Mouse (Mus musculus) limb, embryonic 15.5 days (tissue): ENCODE measurements around the gene Olfr1382. TPM values are rescaled to one million over a fixed set of nuclear protein-coding genes. Genes with fewer than 3 reads are reported as not detected.
"Not testable (repeated sequence)": the region's sequence is repeated elsewhere in the genome, so short reads cannot be mapped to it uniquely, and the experiment has no call there.

Experiments used
- ATAC-seq: fragments of 200-750 bp; cut with Nextera tagmentation; 2 replicates; pipeline ENCODE4 v1.8.0; 2017; ENCODE audit warnings: low read depth, moderate TSS enrichment; ENCODE audit not compliant: insufficient number of reproducible peaks, low FRiP score, low TSS enrichment
- H3K27ac ChIP-seq: fragments of 300-500 bp; sonication (generic); 2 replicates; pipeline ENCODE4 v1.5.1; 2015; ENCODE audit warnings: moderate library complexity, mild to moderate bottlenecking, inconsistent platforms
- H3K27me3 ChIP-seq: fragments of 300-500 bp; sonication (generic); 2 replicates; pipeline ENCODE4 v1.6.1; 2015; ENCODE audit warnings: inconsistent platforms
- H3K36me3 ChIP-seq: fragments of 300-500 bp; sonication (generic); 2 replicates; pipeline ENCODE4 v1.6.1; 2015; ENCODE audit warnings: inconsistent platforms
- H3K4me1 ChIP-seq: fragments of 300-500 bp; sonication (generic); 2 replicates; pipeline ENCODE4 v1.6.1; 2015; ENCODE audit warnings: inconsistent platforms
- H3K4me2 ChIP-seq: fragments of 300-500 bp; sonication (generic); 2 replicates; pipeline ENCODE4 v1.6.1; 2015; ENCODE audit warnings: mild to moderate bottlenecking, inconsistent platforms
- H3K4me3 ChIP-seq: fragments of 300-500 bp; sonication (generic); 2 replicates; pipeline ENCODE4 v1.5.1; 2015; ENCODE audit warnings: mild to moderate bottlenecking, inconsistent platforms
- H3K9ac ChIP-seq: fragments of 300-500 bp; sonication (generic); 2 replicates; pipeline ENCODE4 v1.6.1; 2015; ENCODE audit warnings: inconsistent platforms
- H3K9me3 ChIP-seq: fragments of 300-500 bp; sonication (generic); 2 replicates; pipeline ENCODE4 v1.6.1; 2016; ENCODE audit warnings: inconsistent platforms
- WGBS: fragments of 180-500 bp; shearing (Covaris S2); methylation state at CpG from one replicate; pipeline ENCODE4 v1.1.7; 2015; 5-methylcytosine and 5-hydroxymethylcytosine counted together
- polyA plus RNA-seq: library from polyadenylated mRNA; unstranded; fragments of >200 nt; fragmentation: Nextera tagmentation; extraction: Ambion mirVana; gene quantifications from 2 replicates; pipeline ENCODE4 v1.2.1, GENCODE M21; 2015

Olfr1382 gene
- not detected in 2 replicates for polyA plus RNA-seq

DNA sequence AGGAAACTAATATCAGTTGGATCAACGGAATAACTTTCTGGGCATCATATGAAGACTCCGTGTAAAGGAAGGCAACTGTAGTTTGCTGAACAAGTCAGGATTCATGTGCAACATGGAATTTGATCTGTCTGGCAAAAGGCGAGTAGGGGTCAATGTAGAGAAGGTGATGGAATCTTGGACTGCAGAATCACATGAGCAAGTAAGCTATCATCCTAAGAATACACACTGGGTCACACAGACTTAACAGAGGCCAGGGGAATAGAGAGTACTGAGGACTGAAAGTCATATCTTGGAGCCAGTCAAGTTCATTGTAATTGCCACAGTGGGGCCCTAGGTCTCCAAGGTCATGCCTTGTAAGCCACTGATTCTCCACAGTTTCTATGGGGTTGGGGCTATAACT lies at the start of gene Olfr1382:
TSS of gene Olfr1382 (plus strand) at position 301 of the 400 bp plus-strand sequence.
- no peak within 1 kb of the TSS for H3K4me3 ChIP-seq
- no peaks in the 10 kb centered on the region for H3K4me1 ChIP-seq
- no peak within 1 kb of the TSS for H3K27ac ChIP-seq
- 82% methylated on average over 3 of the region's 3 CpGs for WGBS
- no peak within 1 kb of the TSS for H3K4me2 ChIP-seq
- H3K9me3 ChIP-seq: no peaks in the 10 kb centered on the region
- no peak for ATAC-seq
- no peaks in the 10 kb centered on the region for H3K27me3 ChIP-seq
- H3K9ac ChIP-seq: no peak within 1 kb of the TSS
- no peaks in the 10 kb centered on the region for H3K36me3 ChIP-seq

GRCm38 (mm10) chr11:49485973-49486372 lies 42.1 kb upstream of the Olfr1382 start:
- H3K4me2 ChIP-seq: no peak overlapping the region
- H3K27me3 ChIP-seq: no peaks in the 10 kb centered on the region
- H3K27ac ChIP-seq: no peak overlapping the region
- H3K4me1 ChIP-seq: no peaks in the 10 kb centered on the region
- H3K36me3 ChIP-seq: no peaks in the 10 kb centered on the region
- no peak overlapping the region for H3K9ac ChIP-seq
- H3K4me3 ChIP-seq: no peak overlapping the region
- no peak for ATAC-seq
- WGBS: 35% methylated on average over 4 of the region's 4 CpGs
- H3K9me3 ChIP-seq: no peaks in the 10 kb centered on the region

DNA sequence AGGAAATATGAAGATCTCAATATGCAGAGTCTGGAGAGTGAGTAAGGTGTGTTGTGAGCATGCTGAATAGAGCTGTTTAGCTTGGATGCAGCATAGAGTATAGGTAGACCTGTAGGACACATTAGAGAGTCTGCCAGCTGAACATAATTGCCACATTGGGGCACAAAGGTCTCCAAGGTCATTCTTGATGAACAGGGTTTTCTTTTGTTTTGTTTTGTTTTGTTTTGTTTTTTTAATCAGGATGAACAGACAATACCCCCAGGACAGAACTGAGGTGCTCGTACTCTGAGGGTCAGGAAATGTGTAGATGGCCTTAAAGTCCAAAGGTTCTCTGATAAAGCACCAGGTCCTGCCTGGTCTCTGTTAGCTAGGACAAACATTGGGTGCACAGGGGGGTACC lies 39.3 kb upstream of the Olfr1382 start, which contains the start of gene Olfr1385:
TSS of gene Olfr1385 (plus strand) at position 301 of the 400 bp plus-strand sequence.
- not testable (repeated sequence) for ATAC-seq, H3K4me3 ChIP-seq, H3K27me3 ChIP-seq, H3K36me3 ChIP-seq, H3K9ac ChIP-seq, H3K4me2 ChIP-seq, H3K9me3 ChIP-seq, H3K4me1 ChIP-seq, H3K27ac ChIP-seq
- WGBS: 72% methylated on average over 1 of the region's 1 CpGs

DNA sequence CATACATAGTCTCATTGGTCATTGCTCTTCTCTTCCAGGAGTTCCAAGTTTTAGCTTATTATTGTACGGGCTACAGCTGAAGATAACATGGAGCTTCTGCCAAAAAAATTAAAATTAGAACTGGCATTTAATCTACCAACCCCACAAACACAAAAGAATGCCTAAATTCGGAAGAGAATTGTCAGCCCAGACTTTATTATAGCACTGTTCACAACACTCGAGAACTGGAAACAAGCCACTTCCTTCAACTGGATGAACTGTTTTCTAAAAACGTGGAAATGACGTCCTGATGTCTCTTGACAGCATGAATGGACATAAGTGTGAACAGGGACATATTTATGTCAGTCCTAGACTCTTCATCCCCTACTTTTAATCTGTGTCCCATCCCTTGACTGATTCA lies 10.0 kb upstream of the Olfr1382 start:
- H3K27me3 ChIP-seq: no peaks in the 10 kb centered on the region
- no peak overlapping the region for H3K4me3 ChIP-seq
- no peaks in the 10 kb centered on the region for H3K36me3 ChIP-seq
- H3K9ac ChIP-seq: no peak overlapping the region
- ATAC-seq: no peak
- H3K4me2 ChIP-seq: no peak overlapping the region
- no peak overlapping the region for H3K27ac ChIP-seq
- 70% methylated on average over 5 of the region's 5 CpGs for WGBS
- no peaks in the 10 kb centered on the region for H3K4me1 ChIP-seq
- H3K9me3 ChIP-seq: no peaks in the 10 kb centered on the region

- no peak within 1 kb of the TSS for H3K4me2 ChIP-seq
- H3K27ac ChIP-seq: no peak within 1 kb of the TSS
- no peaks in the 10 kb centered on the region for H3K4me1 ChIP-seq
- H3K9ac ChIP-seq: no peak within 1 kb of the TSS
- no peak within 1 kb of the TSS for H3K4me3 ChIP-seq
- no peaks in the 10 kb centered on the region for H3K27me3 ChIP-seq
- no peak for ATAC-seq
- no peaks in the 10 kb centered on the region for H3K36me3 ChIP-seq
- no peaks in the 10 kb centered on the region for H3K9me3 ChIP-seq
These were observed 8.7 kb upstream of the Olfr1382 start, which contains the start of gene Olfr1383 for GRCm38 (mm10) chr11:49519348-49519747. Olfr1383 (plus strand) TSS chr11:49519648.

- Histone ChIP-seq H3K4me1 (no peaks in the 10 kb centered on the region), H3K4me2 (no peak overlapping the region), H3K27me3 (no peaks in the 10 kb centered on the region), H3K36me3 (no peaks in the 10 kb centered on the region), H3K27ac (no peak overlapping the region), H3K9ac (no peak overlapping the region), H3K4me3 (no peak overlapping the region), H3K9me3 (no peaks in the 10 kb centered on the region)
- ATAC-seq: no peak
These were observed 4.7 kb downstream of the Olfr1382 start for GRCm38 (mm10) chr11:49532761-49533160.

- H3K27me3 ChIP-seq, H3K4me3 ChIP-seq, H3K36me3 ChIP-seq, H3K4me2 ChIP-seq, H3K9ac ChIP-seq, H3K27ac ChIP-seq, H3K9me3 ChIP-seq, H3K4me1 ChIP-seq, ATAC-seq: not testable (repeated sequence)
- WGBS: 85% methylated on average over 2 of the region's 2 CpGs
These were observed 8.6 kb downstream of the Olfr1382 start for GRCm38 (mm10) chr11:49536631-49537030.

DNA sequence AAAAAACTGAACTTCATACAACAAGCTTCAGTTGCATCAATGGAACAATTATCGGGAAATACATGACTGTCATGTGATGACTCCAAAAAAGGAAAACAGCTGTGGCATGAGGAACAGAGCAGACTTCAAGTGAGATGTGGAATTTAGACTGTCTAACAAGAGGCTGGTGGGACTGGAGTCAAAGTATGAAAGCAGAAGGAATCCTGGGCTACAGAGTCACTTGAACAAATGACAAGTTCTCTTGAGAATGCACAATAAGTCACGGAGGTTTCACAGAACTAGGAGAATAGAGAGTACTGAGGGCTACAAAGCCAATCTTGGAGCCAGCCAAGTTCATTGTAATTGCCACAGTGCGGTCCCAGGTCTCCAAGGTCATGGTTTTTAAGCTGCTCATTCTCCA lies 15.1 kb downstream of the Olfr1382 start, which contains the start of gene Olfr1381:
TSS of gene Olfr1381 (plus strand) at position 301 of the 400 bp plus-strand sequence.
- not testable (repeated sequence) for H3K4me3 ChIP-seq, H3K4me2 ChIP-seq, H3K9ac ChIP-seq, ATAC-seq, H3K9me3 ChIP-seq, H3K4me1 ChIP-seq, H3K36me3 ChIP-seq, H3K27ac ChIP-seq, H3K27me3 ChIP-seq
- WGBS: 73% methylated on average over 3 of the region's 3 CpGs

- not testable (repeated sequence) for H3K4me3 ChIP-seq, H3K27ac ChIP-seq, H3K9me3 ChIP-seq, ATAC-seq, H3K36me3 ChIP-seq, H3K4me2 ChIP-seq, H3K4me1 ChIP-seq, H3K9ac ChIP-seq, H3K27me3 ChIP-seq
- 73% methylated on average over 3 of the region's 3 CpGs for WGBS
These were observed 26.0 kb downstream of the Olfr1382 start for GRCm38 (mm10) chr11:49554033-49554432.

DNA sequence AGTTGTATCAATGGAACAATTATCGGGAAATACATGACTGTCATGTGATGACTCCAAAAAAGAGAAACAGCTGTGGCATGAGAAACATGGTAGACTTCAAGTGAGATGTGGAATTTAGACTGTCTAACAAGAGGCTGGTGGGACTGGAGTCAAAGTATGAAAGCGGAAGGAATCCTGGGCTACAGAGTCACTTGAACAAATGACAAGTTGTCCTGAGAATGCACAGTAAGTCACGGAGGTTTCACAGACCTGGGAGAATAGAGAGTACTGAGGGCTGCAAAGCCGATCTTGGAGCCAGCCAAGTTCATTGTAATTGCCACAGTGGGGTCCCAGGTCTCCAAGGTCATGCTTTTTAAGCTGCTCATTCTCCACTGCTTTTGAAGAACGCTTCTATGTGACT lies 28.5 kb downstream of the Olfr1382 start, which contains the start of gene Olfr1380:
TSS of gene Olfr1380 (plus strand) at position 301 of the 400 bp plus-strand sequence.
- H3K4me2 ChIP-seq, ATAC-seq, H3K9ac ChIP-seq, H3K27me3 ChIP-seq, H3K4me3 ChIP-seq, H3K36me3 ChIP-seq, H3K27ac ChIP-seq, H3K9me3 ChIP-seq, H3K4me1 ChIP-seq: not testable (repeated sequence)
- WGBS: 70% methylated on average over 5 of the region's 5 CpGs

- H3K27me3 ChIP-seq, H3K4me2 ChIP-seq, H3K36me3 ChIP-seq, H3K4me3 ChIP-seq, H3K9me3 ChIP-seq, H3K4me1 ChIP-seq, H3K9ac ChIP-seq, H3K27ac ChIP-seq, ATAC-seq: not testable (repeated sequence)
- WGBS: 35% methylated on average over 2 of the region's 2 CpGs
These were observed 47.0 kb downstream of the Olfr1382 start for GRCm38 (mm10) chr11:49575054-49575453.

GRCm38 (mm10) chr11:49580452-49580851 lies 52.4 kb downstream of the Olfr1382 start:
- not testable (repeated sequence) for H3K27me3 ChIP-seq, H3K36me3 ChIP-seq, H3K4me2 ChIP-seq, H3K9me3 ChIP-seq, ATAC-seq, H3K4me1 ChIP-seq, H3K4me3 ChIP-seq, H3K27ac ChIP-seq, H3K9ac ChIP-seq
- WGBS: 76% methylated on average over 8 of the region's 8 CpGs
